Mouse (Mus musculus): ENCODE measurements around the gene Fam160a1. TPM values are rescaled to one million over a fixed set of nuclear protein-coding genes. Genes with fewer than 3 reads are reported as not detected.

Fam160a1 gene
- polyA plus RNA-seq, 1 experiment: 0.90 TPM

DNA sequence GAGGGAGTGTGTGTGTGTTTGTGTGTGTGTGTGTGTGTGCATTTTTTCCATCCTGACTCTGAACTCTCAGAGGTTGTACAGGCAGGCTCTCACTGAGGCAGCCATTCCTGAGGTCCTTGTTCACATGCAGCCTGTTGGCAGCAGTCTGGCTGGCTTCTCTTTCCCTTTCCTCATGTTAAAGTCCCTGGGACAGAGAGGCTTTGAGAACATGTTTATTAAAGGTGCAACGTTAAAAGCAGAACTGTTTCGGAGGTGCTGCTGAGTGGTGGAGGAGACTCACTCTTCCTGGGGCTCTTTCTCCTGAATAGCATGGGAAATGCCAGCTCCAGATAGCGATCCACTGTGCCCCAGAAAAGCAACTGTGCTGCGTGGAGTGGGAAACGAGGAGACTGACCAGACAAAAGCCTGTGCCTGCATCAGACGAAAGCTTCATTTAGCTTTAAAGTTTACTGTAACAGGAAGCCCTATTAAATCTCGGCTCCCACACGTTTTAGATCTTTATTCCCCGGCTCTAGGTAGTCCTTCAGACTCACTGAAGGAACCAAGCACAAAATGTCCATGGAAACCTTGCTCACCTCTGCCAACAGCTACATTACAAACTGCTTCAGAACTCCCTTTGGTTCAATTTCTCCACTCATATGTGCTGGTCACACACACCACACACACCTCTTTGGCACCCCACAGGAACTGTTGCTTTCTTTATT is 25.2 kb upstream of the Fam160a1 start:
- H3K4me1 ChIP-seq (ENCODE audit: control insufficient read depth, insufficient read depth, low read length): no peaks in the 10 kb centered on the region
- no peak overlapping the region for H3K27ac ChIP-seq (ENCODE audit: control insufficient read depth, insufficient read depth, low read depth, low read length)
- H3K27me3 ChIP-seq (ENCODE audit: control insufficient read depth, insufficient read depth, low read length): no peaks in the 10 kb centered on the region
- TF ChIP-seq POLR2A (IDR thresholded peaks at IDR 0.05; ENCODE audit: control insufficient read depth, low read depth, low read length): no peak
- TF ChIP-seq CTCF (IDR thresholded peaks at IDR 0.05; ENCODE audit: control insufficient read depth, insufficient read depth, insufficient replicate concordance, low read depth, low read length): no peak
- H3K36me3 ChIP-seq (ENCODE audit: control insufficient read depth, insufficient read depth, low read length): no peaks in the 10 kb centered on the region
- no peak overlapping the region for H3K4me3 ChIP-seq (ENCODE audit: control insufficient read depth, low read depth, low read length)

DNA sequence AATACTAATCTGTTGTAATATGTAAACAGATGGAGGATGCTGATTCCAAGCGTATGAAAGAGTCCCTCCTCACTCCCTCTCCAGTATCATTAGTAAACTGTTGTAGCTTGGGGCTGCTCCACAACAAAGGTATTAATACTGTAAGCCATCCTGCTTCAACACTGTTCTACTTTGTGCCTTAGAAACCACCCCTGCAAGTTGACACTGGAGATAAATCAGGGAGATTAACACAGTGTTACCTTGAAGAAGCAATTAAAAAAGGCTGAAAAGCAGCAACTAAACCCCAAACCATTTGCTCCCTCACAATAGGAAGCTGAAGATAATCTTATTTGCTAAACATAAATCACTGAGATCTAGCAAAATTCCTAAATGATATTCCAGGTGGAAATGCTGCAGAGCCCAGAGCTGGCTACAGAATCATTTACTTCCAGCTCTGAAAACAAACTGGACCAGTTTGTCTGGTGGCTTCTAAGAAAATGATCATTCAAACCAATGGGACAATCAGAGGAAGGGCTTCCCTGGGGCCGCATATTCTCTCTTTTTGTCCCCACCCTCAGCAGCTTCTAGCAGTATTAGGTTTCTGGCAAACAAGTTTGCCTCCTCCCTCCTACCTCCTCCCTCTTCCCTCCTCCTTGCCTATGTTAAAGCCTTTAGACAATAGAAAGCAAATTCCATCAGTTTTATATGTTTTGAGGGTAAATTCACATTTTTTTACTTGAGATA is 24.5 kb upstream of the Fam160a1 start:
- Histone ChIP-seq H3K36me3 (ENCODE audit: control insufficient read depth, insufficient read depth, low read length) (no peaks in the 10 kb centered on the region), H3K4me3 (ENCODE audit: control insufficient read depth, low read depth, low read length) (no peak overlapping the region), H3K4me1 (ENCODE audit: control insufficient read depth, insufficient read depth, low read length) (no peaks in the 10 kb centered on the region), H3K27me3 (ENCODE audit: control insufficient read depth, insufficient read depth, low read length) (no peaks in the 10 kb centered on the region), H3K27ac (ENCODE audit: control insufficient read depth, insufficient read depth, low read depth, low read length) (no peak overlapping the region)
- TF ChIP-seq CTCF (IDR thresholded peaks at IDR 0.05; ENCODE audit: control insufficient read depth, insufficient read depth, insufficient replicate concordance, low read depth, low read length) (no peak), POLR2A (IDR thresholded peaks at IDR 0.05; ENCODE audit: control insufficient read depth, low read depth, low read length) (no peak)

DNA sequence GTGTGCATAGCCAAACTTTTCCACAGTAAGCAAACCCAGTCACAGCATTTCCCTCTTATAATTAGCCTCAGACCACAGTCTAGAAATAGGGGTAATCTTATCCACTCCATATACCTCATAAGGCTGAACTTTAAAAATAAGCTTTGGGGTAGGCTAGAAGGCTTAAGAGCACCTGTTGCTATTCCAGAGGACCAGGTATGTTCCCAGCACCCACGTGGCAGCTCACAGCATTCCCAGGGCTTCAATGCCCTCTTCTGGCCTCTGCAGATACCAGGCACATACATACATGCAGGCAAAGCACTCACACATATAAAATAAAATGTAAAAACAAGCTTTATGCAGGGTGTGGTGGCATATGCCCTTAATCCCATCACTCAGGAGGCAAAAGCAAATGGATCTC is 16.5 kb upstream of the Fam160a1 start:
- Histone ChIP-seq H3K27me3 (ENCODE audit: control insufficient read depth, insufficient read depth, low read length) (no peaks in the 10 kb centered on the region), H3K4me3 (ENCODE audit: control insufficient read depth, low read depth, low read length) (no peak overlapping the region), H3K27ac (ENCODE audit: control insufficient read depth, insufficient read depth, low read depth, low read length) (no peak overlapping the region), H3K36me3 (ENCODE audit: control insufficient read depth, insufficient read depth, low read length) (no peaks in the 10 kb centered on the region), H3K4me1 (ENCODE audit: control insufficient read depth, insufficient read depth, low read length) (no peaks in the 10 kb centered on the region)
- TF ChIP-seq POLR2A (IDR thresholded peaks at IDR 0.05; ENCODE audit: control insufficient read depth, low read depth, low read length) (no peak), CTCF (IDR thresholded peaks at IDR 0.05; ENCODE audit: control insufficient read depth, insufficient read depth, insufficient replicate concordance, low read depth, low read length) (no peak)

DNA sequence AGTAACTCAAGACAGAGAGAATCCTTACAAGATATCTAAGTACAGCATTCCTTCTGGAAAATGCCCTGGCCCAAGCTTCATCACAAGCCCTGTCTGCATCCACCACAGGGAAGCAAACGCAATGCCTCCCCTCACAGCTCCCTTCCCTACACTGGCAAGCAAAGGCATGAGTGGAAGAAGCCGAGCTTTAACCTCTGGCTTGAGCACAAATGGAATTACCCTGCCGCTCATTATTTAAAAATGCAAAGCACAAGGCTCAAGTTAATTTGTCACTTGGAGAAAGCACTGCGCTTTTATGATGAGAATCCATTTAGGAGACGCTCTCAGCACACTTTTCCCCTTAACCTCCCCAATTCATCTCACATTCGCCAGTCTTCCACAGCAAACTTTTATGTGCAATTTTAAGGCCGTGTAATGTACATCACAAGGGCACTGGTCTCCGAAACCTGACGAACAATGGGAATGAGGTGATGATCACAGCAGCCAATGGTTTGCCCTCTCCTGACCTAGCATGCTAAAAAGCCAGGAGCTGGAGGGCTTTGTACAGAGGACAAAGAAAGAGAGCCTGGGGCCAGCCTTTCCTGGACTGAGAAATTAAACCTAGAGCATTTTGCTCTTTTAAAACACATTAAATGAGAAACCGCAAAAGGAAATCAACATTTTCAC is 15.5 kb upstream of the Fam160a1 start:
- H3K27me3 ChIP-seq (ENCODE audit: control insufficient read depth, insufficient read depth, low read length): no peaks in the 10 kb centered on the region
- H3K4me3 ChIP-seq (ENCODE audit: control insufficient read depth, low read depth, low read length): no peak overlapping the region
- H3K27ac ChIP-seq (ENCODE audit: control insufficient read depth, insufficient read depth, low read depth, low read length): no peak overlapping the region
- TF ChIP-seq CTCF (IDR thresholded peaks at IDR 0.05; ENCODE audit: control insufficient read depth, insufficient read depth, insufficient replicate concordance, low read depth, low read length): no peak
- no peak for TF ChIP-seq POLR2A (IDR thresholded peaks at IDR 0.05; ENCODE audit: control insufficient read depth, low read depth, low read length)
- no peaks in the 10 kb centered on the region for H3K4me1 ChIP-seq (ENCODE audit: control insufficient read depth, insufficient read depth, low read length)
- H3K36me3 ChIP-seq (ENCODE audit: control insufficient read depth, insufficient read depth, low read length): no peaks in the 10 kb centered on the region

DNA sequence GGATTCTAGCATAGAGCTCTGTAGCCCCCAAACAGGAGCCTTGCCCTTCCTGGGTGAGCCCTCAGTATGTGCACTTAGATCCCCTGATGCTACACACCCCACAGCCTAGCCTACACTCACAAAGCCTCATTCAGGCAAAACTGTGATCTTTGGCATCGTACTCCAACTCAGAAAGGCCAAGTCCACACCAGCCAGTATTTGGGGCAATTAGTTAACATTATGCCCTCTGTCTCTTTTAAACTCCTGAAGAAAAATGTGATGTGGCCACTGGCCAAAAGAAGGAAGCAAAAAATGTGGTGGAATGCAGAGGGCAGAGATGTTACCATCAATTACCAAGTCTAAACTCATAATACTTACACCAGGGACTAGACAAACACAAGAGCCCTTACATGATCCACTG is 14.7 kb upstream of the Fam160a1 start:
- Histone ChIP-seq H3K4me1 (ENCODE audit: control insufficient read depth, insufficient read depth, low read length) (no peaks in the 10 kb centered on the region), H3K36me3 (ENCODE audit: control insufficient read depth, insufficient read depth, low read length) (no peaks in the 10 kb centered on the region), H3K4me3 (ENCODE audit: control insufficient read depth, low read depth, low read length) (no peak overlapping the region), H3K27ac (ENCODE audit: control insufficient read depth, insufficient read depth, low read depth, low read length) (no peak overlapping the region), H3K27me3 (ENCODE audit: control insufficient read depth, insufficient read depth, low read length) (no peaks in the 10 kb centered on the region)
- TF ChIP-seq CTCF (IDR thresholded peaks at IDR 0.05; ENCODE audit: control insufficient read depth, insufficient read depth, insufficient replicate concordance, low read depth, low read length): no peak
- TF ChIP-seq POLR2A (IDR thresholded peaks at IDR 0.05; ENCODE audit: control insufficient read depth, low read depth, low read length): no peak

DNA sequence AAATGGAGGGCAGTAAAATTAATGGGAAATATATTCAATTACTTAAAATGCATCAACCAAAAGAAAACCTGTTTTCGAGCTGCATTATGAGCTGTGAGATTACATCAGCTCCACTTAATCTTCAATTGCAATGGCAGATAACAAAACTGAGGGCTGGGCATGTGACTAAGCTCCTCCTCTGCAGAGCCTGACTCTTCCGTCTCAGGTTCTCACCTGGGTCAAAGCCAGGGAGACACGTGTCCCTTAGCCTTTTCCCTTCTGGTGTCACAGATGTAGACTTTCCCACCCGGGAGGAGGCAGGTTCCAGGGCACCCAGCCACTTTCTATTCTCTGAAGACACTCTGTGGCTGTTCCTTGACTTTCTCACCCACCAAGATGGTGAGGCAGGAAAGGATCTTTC is 12.0 kb upstream of the Fam160a1 start:
- Histone ChIP-seq H3K4me3 (ENCODE audit: control insufficient read depth, low read depth, low read length) (no peak overlapping the region), H3K36me3 (ENCODE audit: control insufficient read depth, insufficient read depth, low read length) (no peaks in the 10 kb centered on the region), H3K27me3 (ENCODE audit: control insufficient read depth, insufficient read depth, low read length) (no peaks in the 10 kb centered on the region), H3K4me1 (ENCODE audit: control insufficient read depth, insufficient read depth, low read length) (no peaks in the 10 kb centered on the region), H3K27ac (ENCODE audit: control insufficient read depth, insufficient read depth, low read depth, low read length) (no peak overlapping the region)
- TF ChIP-seq CTCF (IDR thresholded peaks at IDR 0.05; ENCODE audit: control insufficient read depth, insufficient read depth, insufficient replicate concordance, low read depth, low read length) (no peak), POLR2A (IDR thresholded peaks at IDR 0.05; ENCODE audit: control insufficient read depth, low read depth, low read length) (no peak)

DNA sequence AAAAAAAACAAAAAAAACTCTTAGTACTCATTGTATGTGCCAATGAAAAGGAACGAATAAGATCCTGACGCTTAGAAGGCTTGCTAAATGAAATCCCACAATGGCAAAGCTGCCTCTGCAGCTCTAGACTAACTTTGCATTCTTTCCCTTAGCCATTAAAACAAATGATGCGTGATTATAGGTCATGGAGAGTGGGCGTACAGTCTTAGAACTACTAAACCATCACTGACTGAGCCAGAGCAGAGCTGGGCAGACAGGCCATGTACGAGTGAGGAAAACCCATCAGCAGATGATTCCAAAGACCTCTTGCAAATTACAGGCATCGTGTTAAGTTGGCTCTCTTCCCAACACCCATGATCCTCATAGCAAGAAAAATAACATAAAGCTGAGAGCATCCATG is 10.7 kb upstream of the Fam160a1 start:
- H3K36me3 ChIP-seq (ENCODE audit: control insufficient read depth, insufficient read depth, low read length): no peaks in the 10 kb centered on the region
- TF ChIP-seq CTCF (IDR thresholded peaks at IDR 0.05; ENCODE audit: control insufficient read depth, insufficient read depth, insufficient replicate concordance, low read depth, low read length): no peak
- TF ChIP-seq POLR2A (IDR thresholded peaks at IDR 0.05; ENCODE audit: control insufficient read depth, low read depth, low read length): no peak
- H3K4me3 ChIP-seq (ENCODE audit: control insufficient read depth, low read depth, low read length): no peak overlapping the region
- H3K27ac ChIP-seq (ENCODE audit: control insufficient read depth, insufficient read depth, low read depth, low read length): no peak overlapping the region
- no peaks in the 10 kb centered on the region for H3K27me3 ChIP-seq (ENCODE audit: control insufficient read depth, insufficient read depth, low read length)
- no peaks in the 10 kb centered on the region for H3K4me1 ChIP-seq (ENCODE audit: control insufficient read depth, insufficient read depth, low read length)
